Mouse (Mus musculus): ENCODE data around the gene Igsf3.
"Not testable (repeated sequence)": the region's sequence is repeated elsewhere in the genome, so short reads cannot be mapped to it uniquely, and the experiment has no call there.

- TF ChIP-seq POLR2A (IDR thresholded peaks at IDR 0.05; ENCODE audit: borderline replicate concordance, extremely low read depth, insufficient read depth, insufficient read length, poor library complexity, severe bottlenecking); CTCF (IDR thresholded peaks at IDR 0.05; ENCODE audit: borderline replicate concordance, extremely low read depth, insufficient read depth, insufficient read length): not testable (repeated sequence)
Measured at GRCm38 (mm10) chr3:101413013-101413412, 36.1 kb downstream of the Igsf3 start.

Data from brain, embryonic 14.5 days (tissue).